19 mouse cellular contexts compared by ENCODE assay signal in genomic region chr2:164752454-164752853, GRCm38 (mm10). TPM values are rescaled to one million over a fixed set of nuclear protein-coding genes. Genes with fewer than 3 reads are reported as not detected.
"Had no signal": no experiment of that assay in that cellular context is flagged by ENCODE, and none has a peak within 500 bp of the region (broad histone marks: within the 10 kb centered on the region; RNA-seq: fewer than 3 reads in every experiment).

No protein-coding gene starts in this region.

- ATAC-seq: lung, postnatal 0 days had no signal

- H3K27ac ChIP-seq: limb, embryonic 12.5 days; limb, embryonic 15.5 days; macrophage; neural tube, embryonic 12.5 days; neural tube, embryonic 15.5 days had no signal

- DNase-seq: kidney, adult 18-20 months; kidney, adult 9 months; kidney, postnatal 14 days; kidney, postnatal 4 days; left cerebral cortex, postnatal 4 days; lung, embryonic 14.5 days; midbrain, embryonic 14.5 days; right cerebral cortex, adult 18-20 months; right cerebral cortex, postnatal 14 days; right cerebral cortex, postnatal 4 days; thymus, adult 18-20 months; thymus, postnatal 4 days had no signal

- H3K4me3 ChIP-seq: limb, embryonic 12.5 days; limb, embryonic 15.5 days; neural tube, embryonic 12.5 days; neural tube, embryonic 15.5 days had no signal

- H3K4me2 ChIP-seq: limb, embryonic 12.5 days; limb, embryonic 15.5 days; lung, embryonic 14.5 days; midbrain, embryonic 11.5 days; neural tube, embryonic 12.5 days; neural tube, embryonic 15.5 days had no signal

- H3K27me3 ChIP-seq: limb, embryonic 12.5 days; limb, embryonic 15.5 days; neural tube, embryonic 12.5 days; neural tube, embryonic 15.5 days had no signal

- H3K9ac ChIP-seq: limb, embryonic 12.5 days; limb, embryonic 15.5 days; lung, embryonic 14.5 days; neural tube, embryonic 12.5 days; neural tube, embryonic 15.5 days had no signal

- H3K9me3 ChIP-seq: limb, embryonic 12.5 days; limb, embryonic 15.5 days; neural tube, embryonic 12.5 days; neural tube, embryonic 15.5 days had no signal

RNA-seq across cellular contexts. Expression of gene Wfdc3, which starts 6.7 kb away (rescaled TPM):
- polyA plus RNA-seq: macrophage had no signal

RNA-seq across cellular contexts. Expression of gene Tnnc2, which starts 27.3 kb away (rescaled TPM):
- polyA plus RNA-seq: lung, embryonic 14.5 days; macrophage; midbrain, embryonic 11.5 days; midbrain, embryonic 14.5 days had no signal
